Mouse (Mus musculus) monocyte, adult 5-6 weeks (primary cell): ENCODE results near the gene Zfp974. TPM values are rescaled to one million over a fixed set of nuclear protein-coding genes. Genes with fewer than 3 reads are reported as not detected.
"Not testable (repeated sequence)": the region's sequence is repeated elsewhere in the genome, so short reads cannot be mapped to it uniquely, and the experiment has no call there.

Experiments
- ATAC-seq: fragments of 153-309, 156-312 bp; replicated peaks from 2 replicates; pipeline ENCODE4 v1.8.0; 2017; ENCODE audit warnings: mild to moderate bottlenecking; ENCODE audit not compliant: low TSS enrichment, insufficient number of reproducible peaks, severe bottlenecking, poor library complexity, low FRiP score
- total RNA-seq: library from RNA; stranded (forward); fragments of 200-1000, 200-491, 200-594 nt; gene quantifications from 3 replicates; pipeline ENCODE4 v1.2.3, GENCODE M21; 2017

Zfp974 gene
- 4.3 to 14.5 TPM (median 11.3 TPM) in 3 replicates for total RNA-seq

- ATAC-seq, result peak; percentile 66
Observed at GRCm38 (mm10) chr7:27928818-27929695, at the start of gene Zfp974. Gene Zfp974 (minus strand): TSS chr7:27929460.

- ATAC-seq, result not testable (repeated sequence)
Observed at GRCm38 (mm10) chr7:27949451-27949850, 20.2 kb upstream of the Zfp974 start.

GRCm38 (mm10) chr7:27941869-27942268 is 12.6 kb upstream of the Zfp974 start:
- ATAC-seq, result not testable (repeated sequence)

DNA sequence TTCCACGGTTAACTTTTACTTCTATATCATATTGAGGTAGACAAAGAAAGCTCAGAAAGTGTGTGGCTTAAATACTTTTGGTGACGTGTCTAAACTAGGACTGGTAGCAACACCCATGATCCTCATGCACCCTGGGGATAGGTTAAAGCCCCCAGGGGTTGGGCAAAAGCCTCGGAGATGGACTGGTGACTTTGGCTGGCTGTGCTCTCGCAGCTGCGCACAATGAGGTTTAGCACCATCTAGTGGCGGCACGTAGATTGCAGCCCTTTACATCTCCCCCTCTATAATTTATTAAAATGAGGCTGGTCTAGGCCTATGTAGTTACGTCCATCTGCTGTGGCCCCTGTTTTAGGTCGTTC is 4.5 kb upstream of the Zfp974 start:
- not testable (repeated sequence) for ATAC-seq

DNA sequence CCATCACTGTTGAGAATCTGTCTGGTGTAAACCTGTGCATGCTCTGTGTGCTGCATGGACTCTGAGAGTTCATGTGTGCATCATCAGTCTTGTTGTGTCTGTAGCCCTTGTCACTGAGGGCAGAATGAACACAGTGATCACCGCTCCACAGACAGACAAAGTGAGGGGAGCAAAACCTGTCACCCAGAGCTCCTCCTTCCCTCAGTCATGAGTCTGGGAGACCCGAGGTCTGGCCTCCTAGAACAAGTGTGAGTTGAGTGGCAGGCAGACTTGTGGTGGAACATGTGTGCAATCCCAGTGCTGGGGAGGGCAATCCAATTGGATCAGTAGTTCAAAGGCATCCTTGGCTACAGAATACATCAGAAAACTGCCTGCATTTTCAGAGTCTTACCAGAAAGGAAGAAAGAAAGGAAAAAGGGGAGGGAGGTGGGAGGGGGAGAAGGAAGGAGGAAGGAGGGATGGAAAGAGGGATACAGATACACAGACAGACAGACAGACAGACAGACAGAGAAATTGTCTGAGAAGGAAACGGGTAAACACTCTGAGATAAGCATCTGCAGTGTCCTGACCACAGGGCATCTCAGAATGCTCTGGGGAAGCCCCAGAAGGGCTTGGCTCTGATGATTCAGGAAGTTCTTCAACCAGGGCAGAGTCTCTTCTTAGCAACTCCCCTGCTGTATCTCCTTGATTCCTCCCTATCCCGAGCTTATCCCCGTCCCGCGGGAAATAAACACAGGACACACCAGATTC is 4.0 kb upstream of the Zfp974 start:
- peak; percentile 88 for ATAC-seq

- not testable (repeated sequence) for ATAC-seq
Observed at GRCm38 (mm10) chr7:27927041-27927440, 2.2 kb downstream of the Zfp974 start.

DNA sequence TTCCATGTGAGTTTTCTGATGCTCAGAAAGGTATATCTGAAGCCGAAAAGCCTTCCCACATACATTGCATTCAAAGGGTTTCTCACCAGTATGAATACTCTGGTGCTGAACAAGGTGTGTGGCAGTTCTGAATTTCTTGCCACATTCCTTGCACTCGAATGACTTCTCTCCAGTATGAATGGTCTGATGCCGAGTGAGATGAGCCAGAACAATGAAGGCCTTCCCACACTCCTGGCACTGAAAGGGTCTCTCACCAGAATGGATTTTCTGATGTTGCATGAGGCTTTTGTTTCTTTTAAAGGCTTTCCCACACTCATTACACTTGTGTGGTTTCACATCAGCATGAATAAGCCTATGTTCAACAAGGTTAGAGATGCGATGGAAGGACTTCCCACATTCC is 18.3 kb downstream of the Zfp974 start:
- ATAC-seq, result not testable (repeated sequence)

DNA sequence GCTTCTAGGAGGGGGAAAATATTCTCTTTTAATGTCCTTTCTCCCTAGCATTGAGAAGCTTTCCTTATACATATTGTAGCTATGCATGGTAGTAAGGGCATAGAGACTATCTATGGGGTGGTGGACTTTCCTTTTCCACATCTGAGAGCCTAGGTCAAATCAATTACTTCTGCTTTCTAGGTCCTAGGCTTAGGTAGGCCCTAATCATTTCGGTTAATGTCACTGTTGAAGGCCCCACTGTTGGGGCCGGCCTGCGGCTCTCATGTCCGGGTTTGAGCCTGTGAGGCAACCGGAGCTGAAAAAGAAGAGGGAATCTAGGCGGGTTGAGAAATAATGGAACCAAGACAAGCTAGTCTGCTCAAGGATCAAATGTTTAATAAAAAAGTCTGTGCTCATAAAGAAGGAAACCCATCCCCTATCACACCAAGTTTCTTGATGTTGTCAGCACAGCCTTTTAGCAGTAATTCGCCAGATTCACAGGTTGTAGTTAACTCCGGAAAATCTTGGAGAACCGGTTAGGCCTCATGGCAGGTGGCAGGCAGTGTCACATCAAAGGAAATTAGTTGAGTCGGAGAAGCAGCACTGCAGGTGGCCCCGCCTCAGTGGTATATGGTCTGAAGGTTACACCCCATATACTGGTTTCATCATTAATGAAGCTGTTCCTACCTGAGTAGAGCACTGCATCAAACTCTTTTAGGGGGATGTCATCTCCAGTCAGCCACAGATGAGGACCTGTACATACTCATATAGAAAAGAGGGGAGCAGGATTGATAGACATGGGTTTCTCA is 24.0 kb downstream of the Zfp974 start:
- no peak for ATAC-seq

DNA sequence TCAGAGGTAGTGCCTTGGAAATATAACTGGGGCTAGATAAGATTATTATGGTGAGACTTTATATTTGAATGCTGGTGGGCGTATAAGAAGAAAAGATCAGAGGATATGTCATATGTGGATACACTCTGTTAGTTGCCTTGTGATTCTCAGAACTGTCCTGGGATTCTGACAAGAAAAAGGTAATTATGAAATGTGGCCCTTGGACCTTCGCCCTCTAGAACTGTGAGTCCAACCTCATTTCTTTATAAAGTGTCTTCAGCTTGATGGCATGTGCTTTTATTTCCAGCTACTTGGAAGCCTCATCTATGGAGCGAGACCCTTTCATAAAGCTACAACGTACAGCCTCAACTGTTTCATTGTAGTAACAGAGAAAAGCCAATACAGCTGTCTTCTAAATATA is 28.7 kb downstream of the Zfp974 start:
- ATAC-seq, result no peak

DNA sequence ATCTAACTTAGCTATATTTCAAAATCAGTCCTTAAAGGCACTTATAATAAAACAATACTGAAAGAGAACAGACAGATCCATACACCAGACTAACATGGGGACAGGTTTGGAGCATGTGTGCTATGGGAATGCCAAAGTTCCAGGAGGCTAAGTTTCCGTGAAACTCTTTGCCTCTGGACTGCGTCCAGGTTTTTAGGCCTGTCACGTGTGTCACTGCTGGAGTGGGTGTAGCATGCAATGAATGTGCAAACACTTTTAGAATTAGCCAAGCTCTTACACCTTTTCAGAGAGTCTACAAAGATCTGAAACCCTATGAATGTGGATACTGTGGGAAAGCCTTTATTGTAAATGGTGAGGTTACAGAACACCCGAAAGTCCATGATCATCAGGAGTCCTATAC is 47.5 kb downstream of the Zfp974 start:
- ATAC-seq, result no peak

DNA sequence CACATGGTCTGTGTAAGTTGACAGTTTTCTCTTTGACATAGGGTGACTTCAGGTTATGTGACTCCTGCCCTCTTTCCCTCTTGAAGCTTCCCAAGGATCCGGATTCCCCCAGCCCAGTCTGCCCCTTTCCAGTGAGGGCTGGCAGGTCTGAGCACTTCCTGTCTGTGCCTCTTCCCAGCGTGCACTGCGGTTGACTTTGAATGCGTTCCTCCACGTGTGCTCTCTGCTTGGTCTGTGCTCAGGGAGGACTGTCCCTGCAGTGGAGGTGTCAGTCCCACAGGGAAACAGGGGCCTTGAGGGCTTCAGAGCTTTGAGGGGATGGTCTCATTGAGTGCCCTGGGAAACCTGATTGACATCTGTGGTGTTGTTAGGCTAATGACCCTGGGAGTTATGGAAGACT is 66.7 kb downstream of the Zfp974 start:
- ATAC-seq, result not testable (repeated sequence)

- peak; percentile 95 for ATAC-seq
Observed at GRCm38 (mm10) chr7:27860396-27861235, 68.6 kb downstream of the Zfp974 start.

DNA sequence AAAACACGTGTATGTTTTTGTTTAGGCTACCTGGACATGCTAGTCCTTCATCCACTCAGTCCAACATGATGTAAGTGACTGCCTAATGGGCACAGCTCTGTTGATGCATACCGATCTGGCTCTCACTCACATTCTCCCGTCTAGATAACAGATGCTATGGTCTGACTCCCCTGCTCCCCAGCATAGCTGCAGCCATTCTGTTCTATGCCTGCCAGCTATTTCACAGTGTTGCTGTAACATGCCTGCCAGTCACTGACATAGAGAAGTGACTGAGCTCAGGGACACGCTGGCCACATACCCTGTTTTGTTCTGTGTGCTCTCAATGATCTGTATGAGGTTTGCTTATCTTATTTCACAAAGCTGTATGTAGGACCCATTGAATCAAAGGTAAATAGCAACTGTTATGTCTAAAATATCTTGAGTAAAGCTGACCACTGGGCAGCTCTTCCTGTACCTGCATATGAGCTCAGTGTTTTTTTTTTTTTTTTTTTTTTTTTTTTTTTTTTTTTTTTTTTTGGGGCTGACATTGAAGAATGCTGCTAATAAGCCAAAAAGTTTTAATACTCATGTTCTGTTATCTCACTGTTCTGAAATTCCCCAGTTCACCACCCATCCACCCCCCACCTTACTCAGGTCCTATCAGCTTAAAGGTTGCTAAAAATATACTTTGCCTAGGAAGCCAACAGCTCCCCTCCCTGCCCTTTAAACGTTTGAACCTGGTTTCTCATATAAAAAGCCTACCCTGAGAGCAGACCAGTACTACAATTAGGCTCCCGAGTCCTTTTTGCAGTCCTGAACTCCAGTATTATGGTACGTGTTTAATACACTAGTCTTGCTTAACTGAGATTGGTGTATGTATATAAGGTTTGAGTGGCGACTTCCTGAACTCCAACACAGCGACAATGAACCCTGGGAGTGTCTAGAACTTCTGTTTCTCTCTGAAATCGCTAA is 69.7 kb downstream of the Zfp974 start:
- no peak; the same call in 1 of the 2 replicates for ATAC-seq

Other genes starting within 250 kb of the Zfp974 start
- 0.58 to 1.4 TPM in 2 of 3 replicates, not detected in the other for gene Zfp607b, start 240.1 kb downstream of the Zfp974 start, total RNA-seq
- 5.2 to 9.4 TPM (median 7.4 TPM) in 3 replicates for gene Zfp60, start 198.1 kb downstream of the Zfp974 start, total RNA-seq
- gene Zfp626, start 122.3 kb downstream of the Zfp974 start, total RNA-seq, result 5.9 to 14.7 TPM (median 14.1 TPM) in 3 replicates
- 2.5 to 8.0 TPM (median 5.8 TPM) in 3 replicates for gene Zfp59, start 90.9 kb downstream of the Zfp974 start, total RNA-seq
- gene Zfp607a, start 71.9 kb downstream of the Zfp974 start, total RNA-seq, result 9.2 to 22.9 TPM (median 10.5 TPM) in 3 replicates
- gene Zfp780b, start 49.7 kb upstream of the Zfp974 start, total RNA-seq, result 11.1 to 21.1 TPM (median 16.7 TPM) in 3 replicates
- 6.2 to 12.1 TPM (median 11.3 TPM) in 3 replicates for gene Zfp850, start 84.7 kb upstream of the Zfp974 start, total RNA-seq
- gene Psmc4, start 120.6 kb upstream of the Zfp974 start, total RNA-seq, result 125 to 153 TPM (median 125 TPM) in 3 replicates
- not detected in 3 replicates for gene Fcgbp, start 141.8 kb upstream of the Zfp974 start, total RNA-seq
- not detected in 3 replicates for gene 9530053A07Rik, start 200.0 kb upstream of the Zfp974 start, total RNA-seq
- 53.4 to 77.1 TPM (median 61.5 TPM) in 3 replicates for gene Fbl, start 240.2 kb upstream of the Zfp974 start, total RNA-seq